Mouse (Mus musculus) hindbrain, embryonic 10.5 days (tissue): ENCODE results near the gene Slc7a1. TPM values are rescaled to one million over a fixed set of nuclear protein-coding genes. Genes with fewer than 3 reads are reported as not detected.

Experiments
- DNase-seq: peaks from one replicate; pipeline ENCODE4 v3.0.0-alpha.2; 2017; ENCODE audit warnings: low spot score
- H3K27ac ChIP-seq: fragments of 300-500 bp; sonication (generic); 2 replicates; pipeline ENCODE4 v1.5.1; 2016; ENCODE audit warnings: mild to moderate bottlenecking, moderate library complexity
- H3K27me3 ChIP-seq: fragments of 300-500 bp; sonication (generic); 2 replicates; pipeline ENCODE4 v1.6.1; 2016; ENCODE audit warnings: mild to moderate bottlenecking; ENCODE audit not compliant: poor library complexity, insufficient read depth, severe bottlenecking
- H3K36me3 ChIP-seq: fragments of 300-500 bp; sonication (generic); 2 replicates; pipeline ENCODE4 v1.6.1; 2016; ENCODE audit warnings: mild to moderate bottlenecking, moderate library complexity
- H3K4me1 ChIP-seq: fragments of 300-500 bp; sonication (generic); replicated peaks from 2 replicates; pipeline ENCODE4 v1.6.1; 2016; ENCODE audit warnings: mild to moderate bottlenecking
- H3K4me3 ChIP-seq: fragments of 300-500 bp; sonication (generic); 2 replicates; pipeline ENCODE4 v1.5.1; 2016; ENCODE audit warnings: mild to moderate bottlenecking, moderate library complexity
- H3K9me3 ChIP-seq: fragments of 300-500 bp; sonication (generic); 2 replicates; pipeline ENCODE4 v1.6.1; 2016; ENCODE audit warnings: mild to moderate bottlenecking, moderate library complexity
- WGBS: fragments of 180-500 bp; shearing (Covaris S2); methylation state at CpG from one replicate; pipeline ENCODE4 v1.1.7; 2016; 5-methylcytosine and 5-hydroxymethylcytosine counted together
- polyA plus RNA-seq: library from polyadenylated mRNA; unstranded; fragments of >200 nt; fragmentation: Nextera tagmentation; extraction: Ambion mirVana; gene quantifications from 2 replicates; pipeline ENCODE4 v1.2.1, GENCODE M21; 2016

Gene Slc7a1
- polyA plus RNA-seq, 1 experiment from 2014 or later = 10.8 TPM

DNA sequence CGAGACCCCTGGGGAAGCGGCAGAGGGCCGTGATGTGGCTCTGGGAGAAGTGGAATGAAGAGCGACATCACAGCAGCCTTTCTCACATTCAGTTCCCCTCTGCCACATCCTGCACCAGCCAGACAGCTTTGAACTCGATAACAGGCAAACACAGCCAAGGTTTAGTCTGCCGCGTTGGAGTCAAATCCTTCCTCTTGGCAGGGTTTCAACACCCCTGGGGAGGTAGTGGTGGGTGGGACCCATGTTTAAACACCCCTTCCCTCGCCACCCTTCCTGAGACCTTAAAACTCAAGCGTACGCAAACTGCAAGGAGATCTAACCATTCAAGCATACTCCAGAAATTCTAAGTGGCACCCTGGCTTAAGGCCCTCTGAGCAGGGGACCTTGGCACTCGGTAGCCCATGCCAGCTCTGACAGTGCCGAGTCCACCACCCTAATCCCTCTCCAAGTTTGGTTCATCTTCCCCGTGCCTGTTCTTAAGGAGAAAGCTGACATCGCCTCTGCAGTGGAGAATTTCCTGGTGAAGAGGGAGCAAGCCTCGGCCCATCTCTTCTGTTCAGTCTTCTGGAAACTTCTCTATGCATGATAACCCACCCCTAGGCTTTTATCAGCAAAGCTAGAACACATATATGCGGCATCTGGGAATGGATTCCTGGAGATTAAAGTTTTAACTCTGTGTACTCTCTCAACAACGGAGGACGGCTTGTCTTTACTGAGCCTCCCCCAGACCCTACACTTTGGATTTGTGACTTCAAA lies 11.3 kb downstream of the Slc7a1 start:
- Histone ChIP-seq H3K4me3 (no peak overlapping the region), H3K9me3 (0 out of 2 replicates have a peak, but pooled peaks cover 2% of the 10 kb centered on the region), H3K4me1 (peaks cover 11% of the 10 kb centered on the region), H3K27ac (no peak overlapping the region), H3K36me3 (peaks cover 19% of the 10 kb centered on the region), H3K27me3 (no peaks in the 10 kb centered on the region)
- 92% methylated on average over 18 of the region's 18 CpGs for WGBS
- no peak for DNase-seq

GRCm38 (mm10) chr5:148387820-148388219 lies 11.9 kb downstream of the Slc7a1 start:
- no peak overlapping the region for H3K27ac ChIP-seq
- peaks cover 11% of the 10 kb centered on the region for H3K4me1 ChIP-seq
- no peak for DNase-seq
- 93% methylated on average over 2 of the region's 2 CpGs for WGBS
- H3K4me3 ChIP-seq = no peak overlapping the region
- H3K36me3 ChIP-seq = peaks cover 16% of the 10 kb centered on the region
- no peaks in the 10 kb centered on the region for H3K27me3 ChIP-seq
- 0 out of 2 replicates have a peak, but pooled peaks cover 2% of the 10 kb centered on the region for H3K9me3 ChIP-seq

- H3K4me3 ChIP-seq = no peak overlapping the region
- H3K27ac ChIP-seq = no peak overlapping the region
- 0 out of 2 replicates have a peak, but pooled peaks cover 2% of the 10 kb centered on the region for H3K9me3 ChIP-seq
- H3K4me1 ChIP-seq = peaks cover 16% of the 10 kb centered on the region
- DNase-seq = no peak
- 84% methylated on average over 9 of the region's 9 CpGs for WGBS
- peaks cover 16% of the 10 kb centered on the region for H3K36me3 ChIP-seq
- H3K27me3 ChIP-seq = no peaks in the 10 kb centered on the region
Observed at GRCm38 (mm10) chr5:148386471-148386870, 13.2 kb downstream of the Slc7a1 start.

GRCm38 (mm10) chr5:148384501-148385055 lies 15.1 kb downstream of the Slc7a1 start:
- no peak for DNase-seq
- H3K36me3 ChIP-seq = peaks cover 14% of the 10 kb centered on the region
- 78% methylated on average over 9 of the region's 9 CpGs for WGBS
- 0 out of 2 replicates have a peak, but pooled peaks cover 2% of the 10 kb centered on the region for H3K9me3 ChIP-seq
- H3K4me1 ChIP-seq = peaks cover 16% of the 10 kb centered on the region
- no peak overlapping the region for H3K4me3 ChIP-seq
- no peaks in the 10 kb centered on the region for H3K27me3 ChIP-seq
- H3K27ac ChIP-seq = peak overlapping the region; percentile 50

DNA sequence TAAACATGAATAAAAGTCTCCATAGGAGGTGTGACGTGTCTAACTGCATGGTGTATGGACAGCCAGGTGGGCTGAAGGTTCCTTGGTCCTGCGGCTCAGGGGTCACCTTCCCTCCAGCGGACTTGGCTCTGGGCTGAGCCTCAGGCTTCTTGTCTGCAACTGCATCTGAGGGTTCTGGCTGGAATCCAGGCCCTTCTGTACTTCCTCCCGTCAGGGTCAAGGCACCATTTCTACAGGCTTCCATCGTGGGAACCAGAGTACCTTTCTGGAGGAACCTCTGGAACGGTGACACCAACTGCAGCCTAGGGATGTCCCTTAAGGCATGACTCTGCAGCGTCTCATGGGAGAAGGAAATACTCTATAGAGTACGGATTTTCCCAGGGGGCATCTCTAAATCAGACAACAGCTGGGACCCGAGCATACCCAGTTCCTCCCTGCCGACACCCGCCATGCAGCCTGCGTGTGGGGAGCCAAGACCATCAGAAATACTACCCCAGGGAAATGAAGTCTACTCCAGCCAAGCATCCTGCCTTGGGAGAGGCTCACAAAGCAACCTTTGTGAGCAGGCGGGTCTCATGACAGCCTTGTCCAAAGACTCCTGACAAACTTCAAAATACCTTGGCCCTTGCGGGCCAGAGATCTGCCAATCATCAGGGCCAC lies 15.7 kb downstream of the Slc7a1 start:
- no peak overlapping the region for H3K4me3 ChIP-seq
- H3K9me3 ChIP-seq = 0 out of 2 replicates have a peak, but pooled peaks cover 2% of the 10 kb centered on the region
- no peak overlapping the region for H3K27ac ChIP-seq
- no peak for DNase-seq
- peaks cover 7% of the 10 kb centered on the region for H3K36me3 ChIP-seq
- H3K27me3 ChIP-seq = no peaks in the 10 kb centered on the region
- WGBS = 78% methylated on average over 14 of the region's 14 CpGs
- H3K4me1 ChIP-seq = peaks cover 16% of the 10 kb centered on the region

- DNase-seq = no peak
- WGBS = 76% methylated on average over 8 of the region's 8 CpGs
- peaks cover 6% of the 10 kb centered on the region; the same call in 1 of the 2 replicates for H3K9me3 ChIP-seq
- peaks cover 10% of the 10 kb centered on the region for H3K36me3 ChIP-seq
- H3K4me1 ChIP-seq = peaks cover 16% of the 10 kb centered on the region
- no peak overlapping the region for H3K4me3 ChIP-seq
- H3K27me3 ChIP-seq = no peaks in the 10 kb centered on the region
- no peak overlapping the region for H3K27ac ChIP-seq
Observed at GRCm38 (mm10) chr5:148381083-148381482, 18.6 kb downstream of the Slc7a1 start.

GRCm38 (mm10) chr5:148380246-148380504 lies 19.5 kb downstream of the Slc7a1 start:
- Histone ChIP-seq H3K9me3 (peaks cover 6% of the 10 kb centered on the region), H3K36me3 (peaks cover 14% of the 10 kb centered on the region), H3K27me3 (no peaks in the 10 kb centered on the region), H3K4me3 (no peak overlapping the region), H3K4me1 (peaks cover 16% of the 10 kb centered on the region), H3K27ac (no peak overlapping the region)
- DNase-seq = no peak
- WGBS = 90% methylated on average over 6 of the region's 6 CpGs

- WGBS = 87% methylated on average over 17 of the region's 17 CpGs
Observed at GRCm38 (mm10) chr5:148379455-148380245, 20.1 kb downstream of the Slc7a1 start.

DNA sequence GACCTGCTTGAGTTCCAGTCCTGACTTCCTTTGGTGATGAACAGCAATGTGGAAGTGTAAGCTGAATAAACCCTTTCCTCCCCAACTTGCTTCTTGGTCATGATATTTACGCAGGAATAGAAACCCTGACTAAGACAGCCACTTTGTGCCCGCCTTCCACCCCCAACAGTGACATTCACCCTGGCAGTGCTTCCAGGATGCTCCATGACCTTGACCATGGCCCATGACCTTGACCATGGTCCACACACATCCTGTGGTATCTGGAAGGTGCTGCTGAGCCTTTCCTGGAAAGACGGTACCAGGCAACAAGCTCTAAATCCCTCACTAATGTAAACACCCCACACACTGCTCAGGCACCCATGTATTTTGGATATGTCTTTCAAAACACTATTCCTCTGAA lies 21.0 kb downstream of the Slc7a1 start:
- no peak overlapping the region for H3K4me3 ChIP-seq
- 97% methylated on average over 3 of the region's 3 CpGs for WGBS
- peaks cover 6% of the 10 kb centered on the region for H3K9me3 ChIP-seq
- DNase-seq = no peak
- peaks cover 11% of the 10 kb centered on the region for H3K36me3 ChIP-seq
- H3K27ac ChIP-seq = no peak overlapping the region
- 0 out of 2 replicates have a peak, but pooled peaks cover 5% of the 10 kb centered on the region for H3K4me1 ChIP-seq
- no peaks in the 10 kb centered on the region for H3K27me3 ChIP-seq

More at GRCm38 (mm10) chr5:148379455-148380245, 20.1 kb downstream of the Slc7a1 start:
- peaks cover 6% of the 10 kb centered on the region for H3K9me3 ChIP-seq
- H3K27ac ChIP-seq = no peak overlapping the region
- peaks cover 14% of the 10 kb centered on the region for H3K36me3 ChIP-seq
- H3K27me3 ChIP-seq = no peaks in the 10 kb centered on the region
- DNase-seq = no peak
- peaks cover 14% of the 10 kb centered on the region for H3K4me1 ChIP-seq
- H3K4me3 ChIP-seq = no peak overlapping the region

- 0 out of 2 replicates have a peak, but pooled peaks cover 5% of the 10 kb centered on the region for H3K4me1 ChIP-seq
- H3K4me3 ChIP-seq = no peak overlapping the region
- peaks cover 6% of the 10 kb centered on the region for H3K9me3 ChIP-seq
- peaks cover 11% of the 10 kb centered on the region for H3K36me3 ChIP-seq
- no peak for DNase-seq
- no peaks in the 10 kb centered on the region for H3K27me3 ChIP-seq
- 91% methylated on average over 4 of the region's 4 CpGs for whole genome bisulfite sequencing
- no peak overlapping the region for H3K27ac ChIP-seq
Observed at GRCm38 (mm10) chr5:148378232-148378508, 21.5 kb downstream of the Slc7a1 start.

GRCm38 (mm10) chr5:148377439-148378231 lies 22.1 kb downstream of the Slc7a1 start:
- H3K9me3 ChIP-seq = peaks cover 6% of the 10 kb centered on the region
- no peak overlapping the region for H3K4me3 ChIP-seq
- H3K36me3 ChIP-seq = peaks cover 11% of the 10 kb centered on the region
- no peak for DNase-seq
- H3K27me3 ChIP-seq = no peaks in the 10 kb centered on the region
- no peak overlapping the region for H3K27ac ChIP-seq
- H3K4me1 ChIP-seq = 0 out of 2 replicates have a peak, but pooled peaks cover 5% of the 10 kb centered on the region
- WGBS = 93% methylated on average over 17 of the region's 17 CpGs

GRCm38 (mm10) chr5:148376358-148376757 lies 23.3 kb downstream of the Slc7a1 start:
- H3K27ac ChIP-seq = no peak overlapping the region
- H3K27me3 ChIP-seq = no peaks in the 10 kb centered on the region
- H3K4me1 ChIP-seq = no peaks in the 10 kb centered on the region
- H3K36me3 ChIP-seq = peaks cover 11% of the 10 kb centered on the region
- no peak for DNase-seq
- WGBS = 93% methylated on average over 8 of the region's 8 CpGs
- peaks cover 6% of the 10 kb centered on the region for H3K9me3 ChIP-seq
- no peak overlapping the region for H3K4me3 ChIP-seq
